Mouse (Mus musculus): ENCODE measurements around the gene Tmem181a. TPM values are rescaled to one million over a fixed set of nuclear protein-coding genes. Genes with fewer than 3 reads are reported as not detected.
"Not testable (repeated sequence)": the region's sequence is repeated elsewhere in the genome, so short reads cannot be mapped to it uniquely, and the experiment has no call there.

The Tmem181a gene
- polyA plus RNA-seq (2012; rRNA removed), result 23.9 and 26.4 TPM in 2 replicates

DNA sequence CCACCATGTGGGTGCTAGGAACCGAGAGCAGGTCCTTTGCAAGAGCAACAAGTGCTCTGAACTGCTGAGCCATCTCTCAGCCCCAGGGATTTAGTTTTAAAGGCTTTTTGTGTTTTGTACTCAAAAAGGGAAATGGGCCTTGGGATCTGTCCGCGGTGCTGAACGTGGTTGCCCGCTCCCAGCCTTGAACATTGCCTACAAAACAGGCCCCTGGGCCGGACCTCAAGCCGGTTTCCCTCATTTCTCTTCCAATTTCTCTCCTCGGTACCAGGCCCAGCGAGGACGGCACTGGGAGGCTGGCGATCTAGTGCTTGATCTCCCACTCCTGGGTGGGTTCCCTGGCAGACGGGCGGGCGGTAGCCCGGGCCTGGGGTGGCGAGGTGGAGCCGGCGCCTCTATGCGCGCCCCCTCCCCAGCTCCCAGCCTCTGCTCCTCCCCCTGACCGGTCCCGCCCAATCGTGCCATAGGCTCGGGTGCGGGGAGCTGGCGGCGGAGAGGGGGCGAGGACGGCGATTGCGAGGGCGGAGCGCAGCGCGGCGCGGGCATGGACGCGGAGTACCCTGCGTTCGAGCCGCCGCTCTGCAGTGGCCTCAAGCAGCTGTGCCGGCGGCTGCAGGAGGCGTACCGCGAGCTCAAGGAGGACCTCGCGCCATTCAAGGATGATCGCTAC, at the start of gene Tmem181a:
Gene Tmem181a (plus strand): TSS at position 461 of the 670 bp plus-strand sequence.
- not testable (repeated sequence) for DNase-seq (ENCODE audit: low spot score)

- no peak for DNase-seq (ENCODE audit: low spot score)
Measured at GRCm38 (mm10) chr17:6211721-6212120, 44.9 kb upstream of the Tmem181a start.

GRCm38 (mm10) chr17:6215640-6216039, 41.0 kb upstream of the Tmem181a start:
- no peak for DNase-seq (ENCODE audit: low spot score)

GRCm38 (mm10) chr17:6216514-6216913, 40.1 kb upstream of the Tmem181a start:
- DNase-seq (ENCODE audit: low spot score), result no peak

GRCm38 (mm10) chr17:6232633-6233032, 24.0 kb upstream of the Tmem181a start:
- DNase-seq (ENCODE audit: low spot score), result not testable (repeated sequence)

GRCm38 (mm10) chr17:6251298-6251697, 5.4 kb upstream of the Tmem181a start:
- not testable (repeated sequence) for DNase-seq (ENCODE audit: low spot score)

- DNase-seq (ENCODE audit: low spot score), result not testable (repeated sequence)
Measured at GRCm38 (mm10) chr17:6257070-6257456, 403 bp downstream of the Tmem181a start.

GRCm38 (mm10) chr17:6269876-6270831, 13.5 kb downstream of the Tmem181a start:
- peak; percentile 43 for DNase-seq (ENCODE audit: low spot score)

GRCm38 (mm10) chr17:6270840-6271239, 14.2 kb downstream of the Tmem181a start:
- DNase-seq (ENCODE audit: low spot score), result not testable (repeated sequence)

GRCm38 (mm10) chr17:6271970-6272369, 15.3 kb downstream of the Tmem181a start:
- not testable (repeated sequence) for DNase-seq (ENCODE audit: low spot score)

GRCm38 (mm10) chr17:6274693-6275092, 18.0 kb downstream of the Tmem181a start:
- not testable (repeated sequence) for DNase-seq (ENCODE audit: low spot score)

DNA sequence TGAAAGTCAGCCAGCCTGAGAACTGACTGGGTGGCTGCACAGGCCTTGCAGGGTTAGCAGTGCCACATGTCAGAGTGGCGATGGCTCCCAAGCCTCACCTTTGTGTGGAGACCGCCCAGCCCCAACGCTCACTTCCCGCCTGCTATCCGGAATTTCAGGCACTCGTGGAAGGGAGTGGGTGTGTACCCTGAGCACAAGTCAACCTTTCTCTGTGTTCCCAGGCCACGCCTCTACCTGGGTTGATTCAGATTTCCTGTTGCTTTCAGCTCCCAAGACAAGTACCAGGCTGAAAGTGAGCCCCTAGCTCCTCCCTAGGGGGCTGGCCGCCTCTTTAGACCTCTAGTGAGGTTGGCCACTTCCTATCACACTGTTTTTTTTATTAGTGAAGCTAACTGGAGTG, 22.5 kb downstream of the Tmem181a start:
- not testable (repeated sequence) for DNase-seq (ENCODE audit: low spot score)

GRCm38 (mm10) chr17:6279772-6280171, 23.1 kb downstream of the Tmem181a start:
- not testable (repeated sequence) for DNase-seq (ENCODE audit: low spot score)

- not testable (repeated sequence) for DNase-seq (ENCODE audit: low spot score)
Measured at GRCm38 (mm10) chr17:6280513-6280912, 23.9 kb downstream of the Tmem181a start.

DNA sequence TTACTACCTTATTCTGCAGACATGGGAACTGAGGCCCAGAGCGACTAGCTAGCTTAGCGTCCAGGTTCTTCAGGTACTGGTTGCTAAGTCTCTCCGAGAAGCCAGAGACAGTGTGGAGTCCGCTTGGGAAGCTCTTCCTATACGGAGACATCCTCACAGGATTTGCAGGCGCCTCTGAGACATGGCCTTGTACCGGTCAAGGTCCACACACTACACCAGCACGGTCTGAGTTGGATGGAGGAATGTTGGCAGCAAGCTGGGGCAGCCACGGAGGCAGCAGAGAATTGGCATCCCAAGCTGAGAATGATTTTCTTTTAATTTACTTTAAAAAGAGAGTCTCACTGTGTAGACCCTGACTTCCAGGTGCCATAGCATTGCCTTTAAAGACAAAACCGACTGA, 26.5 kb downstream of the Tmem181a start:
- DNase-seq (ENCODE audit: low spot score), result not testable (repeated sequence)

GRCm38 (mm10) chr17:6286169-6286568, 29.5 kb downstream of the Tmem181a start:
- not testable (repeated sequence) for DNase-seq (ENCODE audit: low spot score)

DNA sequence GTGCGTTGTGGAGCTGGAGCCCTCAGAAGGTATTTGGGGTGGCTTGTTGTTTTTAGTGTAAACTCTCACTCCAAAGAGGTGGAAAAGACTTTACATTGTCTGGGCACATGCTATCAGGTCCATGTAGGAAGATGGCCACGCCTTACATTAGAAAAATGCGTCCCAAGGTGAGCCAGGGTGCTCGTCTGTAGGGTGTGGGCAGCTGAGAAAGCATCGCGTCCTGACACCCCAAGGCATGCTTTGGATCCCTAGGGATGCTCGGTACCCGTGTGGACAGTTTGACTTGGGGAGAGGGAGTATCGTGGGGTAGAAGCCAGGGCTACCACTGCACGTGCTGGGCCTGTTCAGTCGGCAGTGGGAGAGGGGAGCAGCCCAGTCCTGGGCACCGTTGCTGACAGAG, 32.4 kb downstream of the Tmem181a start:
- DNase-seq (ENCODE audit: low spot score), result not testable (repeated sequence)

GRCm38 (mm10) chr17:6293882-6294281, 37.2 kb downstream of the Tmem181a start:
- not testable (repeated sequence) for DNase-seq (ENCODE audit: low spot score)

DNA sequence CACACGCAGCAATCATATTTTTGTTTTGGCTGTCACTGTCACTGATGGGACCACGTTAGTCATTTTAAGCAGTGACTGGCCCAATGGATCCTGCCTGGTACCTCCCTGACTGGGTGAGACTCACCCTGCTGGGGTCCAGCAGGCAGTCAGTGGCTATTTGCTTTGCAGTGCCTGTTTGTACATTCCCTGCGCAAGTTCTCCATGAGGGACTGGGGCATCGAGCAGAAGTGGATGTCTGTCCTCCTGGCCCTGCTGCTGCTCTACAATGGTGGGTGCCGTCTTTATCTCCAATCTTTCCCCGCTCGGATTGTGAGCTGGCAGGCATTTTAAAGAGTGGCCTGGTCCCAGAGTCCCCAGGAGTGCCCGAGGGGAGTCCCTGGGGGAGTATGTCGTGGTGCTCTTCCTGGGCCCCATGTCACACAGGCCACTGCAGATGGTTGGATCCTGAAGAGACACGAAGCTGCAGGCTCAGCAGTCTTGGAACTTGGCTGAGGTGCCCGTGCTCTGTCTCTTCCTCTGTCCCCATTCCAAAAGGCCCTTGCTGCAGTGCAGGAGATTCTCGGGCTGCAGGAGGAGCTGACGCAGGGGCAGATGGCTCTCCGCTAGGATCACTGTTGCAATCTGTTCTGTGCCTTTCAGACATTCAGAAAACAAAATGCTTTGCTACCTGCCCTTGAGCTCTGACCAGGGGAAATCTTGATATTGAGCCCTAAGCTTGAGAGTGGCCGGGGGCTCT, 40.6 kb downstream of the Tmem181a start:
- not testable (repeated sequence) for DNase-seq (ENCODE audit: low spot score)

- not testable (repeated sequence) for DNase-seq (ENCODE audit: low spot score)
Measured at GRCm38 (mm10) chr17:6300190-6300863, 43.7 kb downstream of the Tmem181a start.

GRCm38 (mm10) chr17:6304891-6305290, 48.2 kb downstream of the Tmem181a start:
- not testable (repeated sequence) for DNase-seq (ENCODE audit: low spot score)
